Mouse (Mus musculus): ENCODE measurements around the gene Fxyd3.
A peak's percentile ranks its signal among the peaks of the same experiment; 100 is the strongest.

DNA sequence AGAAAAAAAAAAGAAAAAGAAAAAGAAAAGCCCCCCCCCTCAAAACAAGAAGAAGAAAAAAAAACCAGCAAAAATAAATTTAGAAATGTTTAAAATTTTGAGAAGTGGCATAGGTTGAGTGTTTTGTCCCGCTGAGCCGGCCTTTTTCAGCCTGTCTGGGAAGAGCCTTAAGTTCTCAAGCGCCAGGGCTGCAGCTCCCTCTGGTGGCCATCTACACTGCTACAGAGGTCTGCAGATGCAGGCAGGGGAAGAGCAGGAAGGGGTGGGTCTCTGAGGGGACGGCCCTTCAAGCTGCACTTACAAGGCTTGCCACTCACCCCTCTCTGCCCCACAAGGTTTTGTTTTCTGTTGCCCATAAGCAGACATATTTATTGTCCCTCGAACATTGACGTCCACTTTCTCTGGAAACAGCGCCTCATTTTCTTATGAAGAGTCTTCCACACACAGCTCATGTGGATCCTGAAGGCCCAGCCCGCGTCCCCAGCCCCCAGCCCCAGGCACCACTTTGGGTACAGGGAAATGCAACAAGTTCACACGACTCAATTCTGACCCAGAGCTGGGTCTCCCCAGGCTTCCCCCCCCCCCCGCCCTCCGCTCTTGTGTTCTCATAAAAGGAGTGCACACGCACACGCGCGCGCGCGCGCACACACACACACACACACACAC is 21.2 kb upstream of the Fxyd3 start:
- TF ChIP-seq CTCF (IDR thresholded peaks at IDR 0.05 in 2 of 3, conservative IDR thresholded peaks at IDR 0.05 in 1 of 3; ENCODE audit: control insufficient read depth in 1 of 3, insufficient read depth in 1 of 3, low read depth in 2 of 3, low read length in 3 of 3, poor library complexity in 1 of 3, severe bottlenecking in 1 of 3): peak; percentile 71 to 97 (median 93)
- no peak for TF ChIP-seq POLR2A (IDR thresholded peaks at IDR 0.05; ENCODE audit: control insufficient read depth in 1 of 2, insufficient read depth in 1 of 2, low read depth in 1 of 2, low read length in 2 of 2, poor library complexity in 1 of 2)
- TF ChIP-seq GATA1 (IDR thresholded peaks at IDR 0.05; ENCODE audit: low read depth, low read length): no peak
- TF ChIP-seq SIN3A (IDR thresholded peaks at IDR 0.05; ENCODE audit: low read length): peak; percentile 36; the same call in 1 of the 2 replicates
- TF ChIP-seq UBTF (IDR thresholded peaks at IDR 0.05; ENCODE audit: borderline replicate concordance, insufficient read depth, low read depth, low read length): no peak

Measured in MEL (cell line).